Mouse (Mus musculus) hindbrain, postnatal 0 days (tissue): ENCODE results near the gene Sgip1. TPM values are rescaled to one million over a fixed set of nuclear protein-coding genes. Genes with fewer than 3 reads are reported as not detected.
A peak's percentile ranks its signal among the peaks of the same experiment; 100 is the strongest.

Source experiments
- ATAC-seq: fragments of 200-750 bp; cut with Nextera tagmentation; 2 replicates; pipeline ENCODE4 v1.8.0; 2017; ENCODE audit warnings: mild to moderate bottlenecking, moderate TSS enrichment, moderate library complexity
- DNase-seq: peaks from one replicate; pipeline ENCODE4 v3.0.0-alpha.2; 2015; ENCODE audit warnings: low spot score
- H3K27ac ChIP-seq: fragments of 300-500 bp; sonication (generic); 2 replicates; pipeline ENCODE4 v1.5.1; 2014; ENCODE audit warnings: mild to moderate bottlenecking
- H3K27me3 ChIP-seq: fragments of 300-500 bp; sonication (generic); 2 replicates; pipeline ENCODE4 v1.6.1; 2014; ENCODE audit warnings: low read length, mixed read lengths; ENCODE audit not compliant: insufficient read depth
- H3K36me3 ChIP-seq: fragments of 300-500 bp; sonication (generic); 2 replicates; pipeline ENCODE4 v1.6.1; 2014; ENCODE audit warnings: low read length, mixed read lengths; ENCODE audit not compliant: insufficient read depth
- H3K4me1 ChIP-seq: fragments of 300-500 bp; sonication (generic); 2 replicates; pipeline ENCODE4 v1.6.1; 2014; ENCODE audit warnings: antibody characterized with exemption, low read length, mixed read lengths; ENCODE audit not compliant: insufficient read depth
- H3K4me2 ChIP-seq: fragments of 300-500 bp; sonication (generic); 2 replicates; pipeline ENCODE4 v1.6.1; 2014; ENCODE audit warnings: low read depth, mild to moderate bottlenecking, low read length, moderate library complexity, mixed read lengths
- H3K4me3 ChIP-seq: fragments of 300-500 bp; sonication (generic); 2 replicates; pipeline ENCODE4 v1.5.1; 2014; ENCODE audit warnings: low read length
- H3K9ac ChIP-seq: fragments of 300-500 bp; sonication (generic); replicated peaks from 2 replicates; pipeline ENCODE4 v1.6.1; 2014; ENCODE audit warnings: mild to moderate bottlenecking, low read length, moderate library complexity, mixed read lengths
- H3K9me3 ChIP-seq: fragments of 300-500 bp; sonication (generic); 2 replicates; pipeline ENCODE4 v1.6.1; 2016; ENCODE audit warnings: low read length, mixed read lengths
- CTCF ChIP-seq: IDR thresholded peaks from 2 replicates; pipeline ENCODE4 v1.5.1; 2016; ENCODE audit warnings: antibody characterized with exemption, control low read depth, low read depth
- WGBS: fragments of 180-500 bp; shearing (Covaris S2); extraction: QIAGEN DNeasy Blood & Tissue Kit; methylation state at CpG from one replicate; pipeline ENCODE4 v1.1.7; 2014; 5-methylcytosine and 5-hydroxymethylcytosine counted together
- polyA plus RNA-seq: library from polyadenylated mRNA; unstranded; fragments of >200 nt; fragmentation: Nextera tagmentation; extraction: Ambion mirVana; gene quantifications from 2 replicates; pipeline ENCODE4 v1.2.1, GENCODE M21; 2015
- total RNA-seq: library from RNA; depleted of rRNA; stranded (reverse); fragments of >200 nt; gene quantifications from 2 replicates; pipeline ENCODE4 v1.2.3, GENCODE M21; 2014

The Sgip1 gene
- total and polyA plus RNA-seq, 2 experiments from 2014 or later, result 34.6 to 62.0 TPM

DNA sequence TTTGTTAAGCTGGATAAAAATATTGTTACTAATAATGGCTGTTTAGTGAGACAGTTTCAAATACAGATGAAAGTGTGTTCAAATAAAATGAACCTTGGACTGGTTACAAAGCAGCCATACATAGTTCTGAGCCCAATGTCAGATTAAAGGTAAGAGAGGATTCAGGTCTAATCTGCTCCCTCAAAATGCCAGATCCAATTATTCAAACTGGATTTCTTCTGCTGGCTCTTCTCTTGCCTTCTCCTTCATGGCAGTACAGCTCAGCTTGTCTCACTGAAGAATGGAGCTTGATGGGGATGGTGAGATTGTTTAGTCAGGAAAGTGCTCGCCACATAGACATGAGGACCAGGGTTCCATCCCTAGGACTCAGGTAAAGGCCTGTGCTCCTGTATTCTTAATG, 32.7 kb downstream of the Sgip1 start:
- DNase-seq, result no peak
- Histone ChIP-seq H3K27ac (no peak overlapping the region), H3K36me3 (no peaks in the 10 kb centered on the region), H3K9ac (no peak overlapping the region), H3K4me2 (no peak overlapping the region), H3K9me3 (no peaks in the 10 kb centered on the region), H3K4me3 (no peak overlapping the region), H3K4me1 (no peaks in the 10 kb centered on the region; the same call in 1 of the 2 replicates), H3K27me3 (no peaks in the 10 kb centered on the region)
- 96% methylated on average over 1 of the region's 1 CpGs for WGBS
- no peak for ATAC-seq
- TF ChIP-seq CTCF, result no peak

DNA sequence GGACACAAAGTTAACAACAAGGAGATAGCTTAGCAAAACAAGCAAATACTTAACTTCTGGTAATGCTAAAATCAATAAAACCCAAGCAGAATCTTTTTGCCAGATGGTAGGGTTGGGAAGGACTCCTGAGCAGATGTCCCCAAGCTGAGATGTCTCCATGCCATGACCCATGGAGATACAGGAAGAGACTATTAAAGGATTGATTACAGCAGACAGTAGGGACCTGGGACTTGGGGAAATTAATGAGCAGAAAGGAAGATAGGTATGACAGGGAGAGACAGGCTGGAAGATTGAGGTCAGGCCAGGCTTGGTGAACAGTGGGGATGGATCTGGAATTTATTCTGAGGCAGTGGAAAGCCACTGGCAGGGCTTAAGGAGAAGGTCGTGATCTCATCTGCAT, 33.5 kb downstream of the Sgip1 start:
- no peaks in the 10 kb centered on the region for H3K36me3 ChIP-seq
- ATAC-seq, result no peak
- H3K4me3 ChIP-seq, result no peak overlapping the region
- WGBS, result 79% methylated on average over 1 of the region's 1 CpGs
- H3K4me2 ChIP-seq, result no peak overlapping the region
- no peaks in the 10 kb centered on the region for H3K27me3 ChIP-seq
- H3K4me1 ChIP-seq, result no peaks in the 10 kb centered on the region; the same call in 1 of the 2 replicates
- H3K9me3 ChIP-seq, result no peaks in the 10 kb centered on the region
- no peak for DNase-seq
- no peak for TF ChIP-seq CTCF
- H3K27ac ChIP-seq, result no peak overlapping the region
- no peak overlapping the region for H3K9ac ChIP-seq

DNA sequence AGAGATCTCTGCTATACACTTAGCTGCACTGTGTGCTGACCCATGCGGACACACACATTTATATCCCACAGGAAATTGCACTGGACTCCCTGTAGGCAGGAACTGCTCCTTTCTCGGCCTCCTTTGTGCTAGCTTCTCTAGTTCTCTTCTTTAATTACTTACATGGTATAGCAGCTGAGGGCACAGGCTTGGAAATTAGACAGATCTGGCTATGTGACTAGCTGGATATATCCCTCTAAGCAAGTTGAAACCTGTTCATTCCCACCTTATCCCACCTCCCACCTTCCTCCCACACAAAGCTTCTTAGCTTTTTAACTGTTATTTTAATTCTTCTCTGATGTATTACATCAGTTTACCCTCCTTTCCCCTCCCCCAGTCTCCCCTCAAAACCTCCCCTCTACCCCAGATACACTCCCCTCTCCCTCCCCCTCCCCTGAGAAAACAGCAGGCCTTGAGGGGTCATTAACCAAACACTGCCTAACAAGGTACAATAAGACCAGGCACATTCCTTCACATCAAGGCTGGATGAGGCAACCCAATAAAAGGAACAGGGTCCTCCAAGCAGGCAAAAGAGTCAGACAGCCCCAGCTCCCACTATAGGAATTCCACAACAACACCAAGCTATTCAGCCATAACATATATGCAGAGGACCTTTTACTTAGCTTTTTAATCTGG, 34.6 kb downstream of the Sgip1 start:
- no peaks in the 10 kb centered on the region for H3K9me3 ChIP-seq
- DNase-seq (no peak), ATAC-seq (no peak)
- no peak overlapping the region for H3K27ac ChIP-seq
- no peak overlapping the region for H3K4me3 ChIP-seq
- no peak overlapping the region for H3K9ac ChIP-seq
- H3K4me1 ChIP-seq, result no peaks in the 10 kb centered on the region
- no peak for TF ChIP-seq CTCF
- H3K27me3 ChIP-seq, result no peaks in the 10 kb centered on the region
- WGBS, result 58% methylated on average over 2 of the region's 2 CpGs
- no peaks in the 10 kb centered on the region for H3K36me3 ChIP-seq
- H3K4me2 ChIP-seq, result no peak overlapping the region

DNA sequence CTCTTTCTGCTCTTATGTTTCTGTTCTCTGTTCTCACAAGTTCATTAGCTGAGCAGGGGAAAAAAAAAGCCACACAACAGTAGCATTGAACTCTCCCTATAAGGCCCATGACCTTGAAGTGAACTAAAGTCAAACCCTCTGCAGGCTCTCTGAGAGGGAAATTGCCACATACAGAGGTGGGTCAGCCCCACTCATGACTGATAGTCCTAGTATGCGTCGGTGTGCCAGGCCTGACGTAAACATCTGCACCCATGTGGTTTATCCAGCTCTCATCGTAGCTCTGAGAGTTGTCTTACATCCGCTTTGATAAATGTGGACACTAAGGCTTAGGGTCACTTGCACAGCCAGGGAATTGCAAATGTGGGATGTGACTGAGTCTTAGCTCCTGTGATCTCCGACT, 38.8 kb downstream of the Sgip1 start:
- H3K36me3 ChIP-seq, result no peaks in the 10 kb centered on the region
- no peak overlapping the region for H3K4me3 ChIP-seq
- no peak overlapping the region for H3K9ac ChIP-seq
- no peak for DNase-seq
- ATAC-seq, result no peak
- no peak overlapping the region for H3K4me2 ChIP-seq
- H3K9me3 ChIP-seq, result no peaks in the 10 kb centered on the region
- WGBS, result 83% methylated on average over 6 of the region's 6 CpGs
- peaks cover 5% of the 10 kb centered on the region; the same call in 1 of the 2 replicates for H3K4me1 ChIP-seq
- TF ChIP-seq CTCF, result no peak
- H3K27ac ChIP-seq, result no peak overlapping the region
- H3K27me3 ChIP-seq, result no peaks in the 10 kb centered on the region

DNA sequence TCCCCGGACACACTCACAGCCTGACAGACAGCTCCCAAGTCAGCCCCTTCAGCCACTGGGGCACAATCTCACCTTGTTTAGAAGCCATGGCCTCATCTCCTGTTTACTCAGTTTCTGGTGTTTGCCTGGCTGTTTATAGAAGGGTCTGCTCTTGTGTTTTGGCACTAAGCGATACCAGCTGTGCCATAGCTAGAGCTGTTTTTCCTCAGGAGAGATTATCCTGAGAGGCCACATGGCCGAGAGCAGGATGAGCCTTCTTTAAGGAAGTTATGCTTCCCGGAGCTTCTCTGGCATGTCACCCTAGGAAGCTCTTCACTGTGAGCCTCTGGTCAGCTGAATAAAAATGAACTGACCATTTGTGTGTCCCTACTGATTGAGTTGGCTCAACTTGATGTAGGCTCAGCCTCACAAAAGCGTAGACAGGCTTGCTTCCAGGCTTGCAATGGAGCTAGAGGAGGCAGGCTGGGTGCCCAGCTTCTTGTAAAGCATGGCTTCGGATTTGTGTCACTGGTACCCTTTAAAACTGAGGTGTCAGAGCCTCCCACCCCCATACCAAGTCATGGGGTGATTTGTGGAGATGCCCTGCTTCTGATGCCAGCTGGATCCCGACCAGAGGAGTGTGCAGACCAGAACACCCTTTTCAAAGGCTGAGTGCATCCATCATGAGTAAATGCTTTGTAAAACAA, 42.1 kb downstream of the Sgip1 start:
- WGBS, result 47% methylated on average over 7 of the region's 7 CpGs

DNA sequence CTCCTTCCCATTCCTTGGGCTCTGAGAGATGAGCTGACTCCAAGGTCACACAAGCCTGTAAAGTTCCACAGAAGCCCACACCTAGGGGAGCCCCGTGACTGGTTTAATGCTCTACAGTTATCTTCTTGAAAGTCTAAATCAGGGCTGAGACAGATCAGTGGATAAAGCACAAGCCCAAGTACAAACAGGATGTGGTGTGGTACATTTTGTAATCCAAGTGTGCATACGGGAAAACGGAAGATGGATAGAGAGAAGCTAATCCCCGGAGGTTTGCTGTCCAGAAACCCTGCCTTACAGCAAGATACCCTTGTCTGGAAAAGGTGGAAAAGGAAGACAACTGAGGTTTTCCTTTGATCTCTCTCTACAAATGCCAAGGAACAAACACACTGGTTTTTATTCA, 44.1 kb downstream of the Sgip1 start:
- Histone ChIP-seq H3K27ac (no peak overlapping the region), H3K4me1 (peaks cover 5% of the 10 kb centered on the region; the same call in 1 of the 2 replicates), H3K9ac (no peak overlapping the region), H3K27me3 (no peaks in the 10 kb centered on the region), H3K4me3 (no peak overlapping the region), H3K4me2 (no peak overlapping the region), H3K9me3 (no peaks in the 10 kb centered on the region), H3K36me3 (no peaks in the 10 kb centered on the region)
- no peak for TF ChIP-seq CTCF
- no peak for ATAC-seq
- WGBS, result 78% methylated on average over 4 of the region's 4 CpGs
- no peak for DNase-seq

More for the DNA sequence above, 42.1 kb downstream of the Sgip1 start:
- peak overlapping the region; percentile 74 for H3K27ac ChIP-seq
- no peak overlapping the region for H3K4me3 ChIP-seq
- TF ChIP-seq CTCF, result no peak
- peak; percentile 74 for ATAC-seq
- H3K27me3 ChIP-seq, result no peaks in the 10 kb centered on the region
- DNase-seq, result peak; percentile 74
- no peaks in the 10 kb centered on the region for H3K36me3 ChIP-seq
- H3K4me1 ChIP-seq, result peaks cover 5% of the 10 kb centered on the region; the same call in 1 of the 2 replicates
- no peak overlapping the region for H3K9ac ChIP-seq
- no peak overlapping the region for H3K4me2 ChIP-seq
- H3K9me3 ChIP-seq, result no peaks in the 10 kb centered on the region

DNA sequence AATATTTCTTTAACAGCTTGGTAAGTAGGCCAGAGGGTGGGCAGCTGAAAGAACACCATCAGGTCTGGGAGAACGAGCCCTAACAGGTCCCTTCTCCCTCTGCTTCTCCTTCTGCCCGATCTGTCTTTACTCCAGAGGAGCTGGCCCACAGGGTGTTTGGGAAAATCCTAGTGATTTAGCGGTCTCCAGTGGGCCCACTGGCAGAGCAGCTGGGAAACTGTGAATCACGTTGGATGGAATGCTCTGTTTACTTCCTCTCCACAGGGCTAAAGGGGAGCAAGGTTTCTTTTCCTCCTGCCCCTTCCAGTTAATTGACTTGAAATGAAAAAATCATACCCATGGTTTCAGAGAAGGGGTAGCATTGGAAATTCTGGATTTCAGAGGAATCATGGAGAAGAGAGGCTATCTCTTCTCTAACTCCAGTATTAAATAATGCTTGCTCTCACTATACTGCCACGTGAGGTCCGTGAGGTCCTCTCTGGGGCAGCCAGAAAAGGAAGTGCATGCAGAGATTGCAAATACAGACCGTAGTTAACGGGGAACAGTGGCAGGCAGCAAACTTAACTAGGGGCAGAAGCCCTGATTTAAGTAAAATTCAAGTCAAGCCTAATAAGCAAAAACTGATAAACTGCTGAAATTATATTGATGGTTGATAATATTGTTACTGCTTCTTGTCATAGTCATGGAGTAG, 51.1 kb downstream of the Sgip1 start:
- whole genome bisulfite sequencing, result 75% methylated on average over 8 of the region's 8 CpGs
- no peaks in the 10 kb centered on the region for H3K27me3 ChIP-seq
- no peak for TF ChIP-seq CTCF
- H3K9ac ChIP-seq, result no peak overlapping the region
- H3K36me3 ChIP-seq, result no peaks in the 10 kb centered on the region
- H3K27ac ChIP-seq, result no peak overlapping the region
- H3K4me3 ChIP-seq, result no peak overlapping the region
- H3K4me1 ChIP-seq, result peaks cover 2% of the 10 kb centered on the region; the same call in 1 of the 2 replicates
- no peak overlapping the region for H3K4me2 ChIP-seq
- ATAC-seq (no peak), DNase-seq (no peak)
- H3K9me3 ChIP-seq, result no peaks in the 10 kb centered on the region
